Mouse (Mus musculus): Measurements from ENCODE around the gene Gm14399.
"Not testable (repeated sequence)": the region's sequence is repeated elsewhere in the genome, so short reads cannot be mapped to it uniquely, and the experiment has no call there.

Gm14399 gene

GRCm38 (mm10) chr2:175141993-175142295, at the start of gene Gm14399:
Gene Gm14399, minus strand, starts transcription at chr2:175142012.
- DNase-seq = not testable (repeated sequence)

- not testable (repeated sequence) for DNase-seq
These were observed 37.2 kb upstream of the Gm14399 start for GRCm38 (mm10) chr2:175179008-175179407.

- no peak for DNase-seq
These were observed 34.5 kb upstream of the Gm14399 start for GRCm38 (mm10) chr2:175176312-175176711.

- DNase-seq = not testable (repeated sequence)
These were observed 33.8 kb upstream of the Gm14399 start, which contains the start of gene Gm14443 for GRCm38 (mm10) chr2:175175401-175176180. Gene Gm14443, minus strand, starts transcription at chr2:175175871.

- not testable (repeated sequence) for DNase-seq
These were observed 32.2 kb upstream of the Gm14399 start for GRCm38 (mm10) chr2:175174058-175174457.

GRCm38 (mm10) chr2:175172906-175173595, 31.2 kb upstream of the Gm14399 start:
- DNase-seq = not testable (repeated sequence)

GRCm38 (mm10) chr2:175172123-175172522, 30.3 kb upstream of the Gm14399 start:
- DNase-seq = no peak

- not testable (repeated sequence) for DNase-seq
These were observed 25.1 kb upstream of the Gm14399 start for GRCm38 (mm10) chr2:175166870-175167269.

GRCm38 (mm10) chr2:175165110-175165509, 23.3 kb upstream of the Gm14399 start:
- DNase-seq = not testable (repeated sequence)

- DNase-seq = not testable (repeated sequence)
These were observed 19.6 kb upstream of the Gm14399 start for GRCm38 (mm10) chr2:175161438-175161837.

GRCm38 (mm10) chr2:175158642-175159041, 16.8 kb upstream of the Gm14399 start:
- no peak for DNase-seq

GRCm38 (mm10) chr2:175156696-175157095, 14.9 kb upstream of the Gm14399 start:
- no peak for DNase-seq

GRCm38 (mm10) chr2:175141118-175141992, 457 bp downstream of the Gm14399 start:
- peak; percentile 10 for DNase-seq

GRCm38 (mm10) chr2:175140624-175141023, 1.2 kb downstream of the Gm14399 start:
- DNase-seq = not testable (repeated sequence)
